Mouse (Mus musculus) forebrain, embryonic 15.5 days (tissue): ENCODE results near the gene Nr2f2. TPM values are rescaled to one million over a fixed set of nuclear protein-coding genes. Genes with fewer than 3 reads are reported as not detected.

Experiments
- ATAC-seq: fragments of 200-750 bp; cut with Nextera tagmentation; replicated peaks from 2 replicates; pipeline ENCODE4 v1.8.0; 2017; ENCODE audit warnings: mild to moderate bottlenecking, moderate TSS enrichment, moderate library complexity
- H3K27ac ChIP-seq: fragments of 300-500 bp; sonication (generic); replicated peaks from 2 replicates; pipeline ENCODE4 v1.5.1; 2015; ENCODE audit warnings: mild to moderate bottlenecking, inconsistent platforms
- H3K27me3 ChIP-seq: fragments of 300-500 bp; sonication (generic); 2 replicates; pipeline ENCODE4 v1.6.1; 2015; ENCODE audit warnings: inconsistent platforms
- H3K36me3 ChIP-seq: fragments of 300-500 bp; sonication (generic); 2 replicates; pipeline ENCODE4 v1.6.1; 2015; ENCODE audit warnings: mild to moderate bottlenecking, inconsistent platforms
- H3K4me1 ChIP-seq: fragments of 300-500 bp; sonication (generic); 2 replicates; pipeline ENCODE4 v1.6.1; 2015; ENCODE audit warnings: inconsistent platforms
- H3K4me2 ChIP-seq: fragments of 300-500 bp; sonication (generic); replicated peaks from 2 replicates; pipeline ENCODE4 v1.6.1; 2015; ENCODE audit warnings: mild to moderate bottlenecking, inconsistent platforms
- H3K4me3 ChIP-seq: fragments of 300-500 bp; sonication (generic); 2 replicates; pipeline ENCODE4 v1.5.1; 2015; ENCODE audit warnings: mild to moderate bottlenecking, inconsistent platforms
- H3K9ac ChIP-seq: fragments of 300-500 bp; sonication (generic); replicated peaks from 2 replicates; pipeline ENCODE4 v1.6.1; 2015; ENCODE audit warnings: mild to moderate bottlenecking, inconsistent platforms
- H3K9me3 ChIP-seq: fragments of 300-500 bp; sonication (generic); 2 replicates; pipeline ENCODE4 v1.6.1; 2016; ENCODE audit warnings: inconsistent platforms
- WGBS: fragments of 180-500 bp; shearing (Covaris S2); methylation state at CpG from one replicate; pipeline ENCODE4 v1.1.7; 2015; ENCODE audit warnings: mixed read lengths; 5-methylcytosine and 5-hydroxymethylcytosine counted together
- polyA plus RNA-seq: library from polyadenylated mRNA; unstranded; fragments of >200 nt; fragmentation: Nextera tagmentation; extraction: Ambion mirVana; gene quantifications from 2 replicates; pipeline ENCODE4 v1.2.1, GENCODE M21; 2015

The Nr2f2 gene
- polyA plus RNA-seq, 1 experiment from 2014 or later, result 95.0 TPM

DNA sequence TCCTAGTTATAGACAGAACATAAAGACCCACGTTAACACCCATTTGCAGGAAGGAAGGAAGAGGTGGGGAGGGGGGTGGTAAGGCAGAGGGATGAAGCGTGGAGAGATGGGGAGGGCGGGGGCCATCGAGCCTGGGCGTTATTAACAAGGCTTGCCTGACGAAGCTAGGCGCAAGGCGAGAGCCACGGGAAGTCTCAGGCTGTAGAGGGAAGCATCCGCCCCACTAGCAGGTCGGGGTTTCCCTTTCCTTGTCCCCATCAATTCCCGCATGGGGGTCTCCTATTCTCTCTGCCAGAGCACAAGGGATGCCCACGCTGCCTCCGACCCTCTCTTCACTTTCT lies 18.9 kb downstream of the Nr2f2 start:
- 7% methylated on average over 14 of the region's 14 CpGs for WGBS
- H3K4me3 ChIP-seq, result peak overlapping the region; percentile 53
- peak overlapping the region; percentile 72 for H3K4me2 ChIP-seq
- H3K36me3 ChIP-seq, result no peaks in the 10 kb centered on the region
- peak overlapping the region; percentile 55 for H3K9ac ChIP-seq
- H3K27me3 ChIP-seq, result peaks cover 73% of the 10 kb centered on the region
- no peak for ATAC-seq
- peaks cover 30% of the 10 kb centered on the region for H3K4me1 ChIP-seq
- no peaks in the 10 kb centered on the region for H3K9me3 ChIP-seq
- peak overlapping the region; percentile 92 for H3K27ac ChIP-seq

- ATAC-seq, result no peak
- 8% methylated on average over 20 of the region's 20 CpGs for WGBS
- peak overlapping the region; percentile 72 for H3K4me2 ChIP-seq
- H3K27me3 ChIP-seq, result peaks cover 75% of the 10 kb centered on the region
- peak overlapping the region; percentile 55 for H3K9ac ChIP-seq
- peaks cover 30% of the 10 kb centered on the region for H3K4me1 ChIP-seq
- H3K9me3 ChIP-seq, result no peaks in the 10 kb centered on the region
- H3K27ac ChIP-seq, result peak overlapping the region; percentile 92
- no peak overlapping the region for H3K4me3 ChIP-seq
- no peaks in the 10 kb centered on the region for H3K36me3 ChIP-seq
These were observed 19.5 kb downstream of the Nr2f2 start for GRCm38 (mm10) chr7:70346951-70347617.

DNA sequence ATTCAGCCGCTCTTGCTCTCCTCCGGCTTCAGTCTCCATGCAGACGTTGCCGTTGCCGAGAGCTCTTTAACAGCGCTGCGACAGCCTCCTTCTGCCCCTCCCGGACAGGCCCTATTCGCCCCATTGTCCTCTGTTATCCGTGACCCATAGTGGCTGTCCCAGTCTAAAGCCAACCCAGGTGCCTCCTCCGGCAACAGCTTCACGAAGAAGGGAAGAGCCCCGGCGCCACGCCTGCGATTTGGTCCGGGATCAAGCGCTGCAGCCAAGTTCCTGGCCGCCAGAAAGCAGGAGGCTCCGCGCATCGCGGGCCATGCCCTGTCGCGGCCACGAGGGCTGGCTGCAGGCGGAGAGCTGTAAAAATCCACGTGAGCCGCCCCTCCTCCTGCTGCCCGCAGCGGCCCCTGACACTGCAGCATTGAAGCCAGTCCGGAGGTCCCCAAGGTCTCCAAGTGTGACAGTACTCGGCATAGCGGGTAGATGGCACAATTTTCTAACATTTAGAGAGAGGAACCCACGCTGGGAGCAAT lies 20.5 kb downstream of the Nr2f2 start:
- WGBS, result under 1% methylated on average over 35 of the region's 35 CpGs

GRCm38 (mm10) chr7:70343426-70343825 lies 23.1 kb downstream of the Nr2f2 start:
- Histone ChIP-seq H3K4me3 (no peak overlapping the region), H3K4me2 (no peak overlapping the region), H3K9ac (0 out of 2 replicates have a peak overlapping the region, but pooled peaks have one; percentile 11)

More for the DNA sequence above, 20.5 kb downstream of the Nr2f2 start:
- Histone ChIP-seq H3K27me3 (peaks cover 84% of the 10 kb centered on the region), H3K27ac (peak overlapping the region; percentile 92), H3K4me2 (peak overlapping the region; percentile 72), H3K9me3 (no peaks in the 10 kb centered on the region), H3K4me1 (peaks cover 25% of the 10 kb centered on the region), H3K9ac (peak overlapping the region; percentile 31; the same call in 1 of the 2 replicates), H3K4me3 (peak overlapping the region; percentile 33), H3K36me3 (no peaks in the 10 kb centered on the region)
- ATAC-seq, result peak; percentile 58

DNA sequence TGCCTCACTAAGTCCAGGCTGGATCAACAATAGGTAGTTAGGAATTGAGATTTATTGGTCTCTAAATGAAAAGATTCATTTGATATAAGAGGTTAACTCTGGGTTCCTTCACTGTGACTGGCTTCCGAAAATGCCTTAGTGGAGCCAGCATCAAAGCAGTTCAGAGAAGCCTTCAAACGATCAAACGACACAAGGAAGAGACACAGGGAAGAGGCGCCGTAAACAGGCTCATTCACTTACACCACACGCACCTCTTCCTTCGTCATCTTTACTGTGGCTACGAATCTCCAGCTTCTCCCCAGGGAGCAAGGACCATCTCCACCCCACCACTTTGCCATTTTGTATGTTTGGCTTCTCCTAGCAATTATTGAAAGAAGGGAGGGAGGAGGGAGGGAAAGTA lies 23.8 kb downstream of the Nr2f2 start:
- H3K4me2 ChIP-seq, result no peak overlapping the region
- ATAC-seq, result no peak

More at GRCm38 (mm10) chr7:70343426-70343825, 23.1 kb downstream of the Nr2f2 start:
- H3K27me3 ChIP-seq, result peaks cover 92% of the 10 kb centered on the region
- WGBS, result 13% methylated on average over 5 of the region's 5 CpGs
- no peak for ATAC-seq
- peak overlapping the region; percentile 55 for H3K27ac ChIP-seq
- no peaks in the 10 kb centered on the region for H3K36me3 ChIP-seq
- peaks cover 13% of the 10 kb centered on the region for H3K4me1 ChIP-seq
- H3K9me3 ChIP-seq, result no peaks in the 10 kb centered on the region

DNA sequence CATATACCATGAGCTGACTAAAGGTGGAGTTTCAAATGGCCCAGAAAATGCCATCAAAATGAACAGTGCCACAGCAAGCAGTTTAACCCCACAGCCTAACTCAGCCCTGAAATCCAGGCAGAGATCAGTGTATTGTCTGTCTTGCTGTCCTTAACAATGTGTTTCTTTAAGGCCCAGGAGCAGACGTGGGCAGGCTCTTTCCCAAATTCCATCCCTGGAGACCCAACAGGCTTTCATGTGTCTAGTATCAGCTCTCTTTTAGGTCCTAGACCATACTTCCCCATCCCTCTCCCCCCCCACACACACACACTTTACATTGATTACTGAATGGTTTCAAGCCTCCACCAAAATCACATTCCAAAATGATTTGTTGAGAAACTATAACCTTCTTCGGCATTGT lies 24.5 kb downstream of the Nr2f2 start:
- H3K4me1 ChIP-seq, result peaks cover 15% of the 10 kb centered on the region

More for the DNA sequence above, 23.8 kb downstream of the Nr2f2 start:
- no peaks in the 10 kb centered on the region for H3K9me3 ChIP-seq
- H3K36me3 ChIP-seq, result no peaks in the 10 kb centered on the region
- 15% methylated on average over 8 of the region's 8 CpGs for WGBS
- H3K4me3 ChIP-seq, result no peak overlapping the region
- peaks cover 93% of the 10 kb centered on the region for H3K27me3 ChIP-seq
- no peak overlapping the region for H3K9ac ChIP-seq
- peak overlapping the region; percentile 55 for H3K27ac ChIP-seq
- peaks cover 12% of the 10 kb centered on the region for H3K4me1 ChIP-seq

DNA sequence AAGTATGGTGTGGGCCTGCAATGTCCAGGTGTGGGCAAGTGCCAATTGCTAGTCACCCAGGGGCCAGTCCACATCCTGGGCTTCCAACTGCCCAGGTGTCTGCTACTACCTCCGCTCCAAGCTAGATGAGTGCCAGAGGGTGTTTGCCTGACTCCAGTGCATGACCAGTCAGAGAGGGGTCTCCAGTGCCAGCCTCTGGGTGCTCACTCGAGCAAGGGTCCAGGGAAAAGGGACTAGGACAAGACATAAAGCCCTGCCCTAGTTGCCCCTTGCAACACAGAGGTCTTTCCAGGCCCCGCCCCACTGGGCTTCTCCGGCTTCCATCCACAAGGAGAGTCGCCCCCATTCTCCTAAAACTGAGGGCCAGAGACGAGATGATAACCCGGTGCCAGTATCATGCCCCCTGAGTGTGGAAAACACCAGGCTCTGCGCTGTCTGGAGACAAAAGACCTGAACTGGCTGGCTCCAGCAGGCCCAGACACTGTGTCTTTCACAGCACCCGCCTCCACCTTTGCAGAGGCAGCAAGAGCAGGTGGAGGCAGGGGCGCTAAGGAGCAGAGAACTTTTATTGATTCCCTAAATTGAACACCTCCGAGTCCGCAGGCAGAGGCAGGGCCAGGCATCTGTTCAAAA lies 26.4 kb downstream of the Nr2f2 start:
- H3K9ac ChIP-seq, result no peak overlapping the region

More for the DNA sequence above, 24.5 kb downstream of the Nr2f2 start:
- 0 out of 2 replicates have a peak overlapping the region, but pooled peaks have one; percentile 21 for H3K27ac ChIP-seq
- no peaks in the 10 kb centered on the region for H3K9me3 ChIP-seq
- WGBS, result 26% methylated on average over 2 of the region's 2 CpGs
- no peak overlapping the region for H3K4me3 ChIP-seq
- H3K27me3 ChIP-seq, result peaks cover 94% of the 10 kb centered on the region
- ATAC-seq, result no peak
- H3K9ac ChIP-seq, result no peak overlapping the region
- no peaks in the 10 kb centered on the region for H3K36me3 ChIP-seq
- H3K4me2 ChIP-seq, result no peak overlapping the region

DNA sequence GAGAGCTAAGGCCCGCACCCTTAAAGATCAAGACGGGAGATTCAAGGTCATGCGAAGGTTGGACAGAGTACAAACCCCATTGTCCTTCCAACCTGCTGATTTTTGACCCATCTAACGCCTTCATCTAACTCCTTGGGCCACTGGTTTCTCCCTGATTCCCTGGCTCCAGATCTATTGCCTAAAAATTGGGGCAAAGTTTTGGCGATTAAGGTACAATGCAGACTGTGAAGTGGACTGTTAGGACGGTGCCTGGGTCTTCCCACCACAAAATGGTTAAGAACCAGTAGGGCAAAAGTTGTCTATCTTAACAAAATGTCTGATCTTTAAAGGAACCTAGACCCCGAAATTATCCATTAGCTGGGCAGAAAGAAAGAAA lies 28.3 kb downstream of the Nr2f2 start:
- H3K4me2 ChIP-seq, result no peak overlapping the region
- peak overlapping the region; percentile 18; the same call in 1 of the 2 replicates for H3K27ac ChIP-seq

More for the DNA sequence above, 26.4 kb downstream of the Nr2f2 start:
- 19% methylated on average over 12 of the region's 12 CpGs for WGBS
- peaks cover 6% of the 10 kb centered on the region; the same call in 1 of the 2 replicates for H3K4me1 ChIP-seq
- ATAC-seq, result no peak
- no peak overlapping the region for H3K4me2 ChIP-seq
- no peaks in the 10 kb centered on the region for H3K9me3 ChIP-seq
- peak overlapping the region; percentile 39; the same call in 1 of the 2 replicates for H3K27ac ChIP-seq
- no peaks in the 10 kb centered on the region for H3K36me3 ChIP-seq
- H3K4me3 ChIP-seq, result no peak overlapping the region
- H3K27me3 ChIP-seq, result peaks cover 95% of the 10 kb centered on the region

GRCm38 (mm10) chr7:70337581-70338264 lies 28.8 kb downstream of the Nr2f2 start:
- WGBS, result 3% methylated on average over 37 of the region's 37 CpGs
- H3K4me3 ChIP-seq, result peak overlapping the region; percentile 27

More for the DNA sequence above, 28.3 kb downstream of the Nr2f2 start:
- no peak overlapping the region for H3K4me3 ChIP-seq
- ATAC-seq, result no peak
- H3K4me1 ChIP-seq, result peaks cover 11% of the 10 kb centered on the region
- H3K27me3 ChIP-seq, result peaks cover 95% of the 10 kb centered on the region
- no peak overlapping the region for H3K9ac ChIP-seq
- WGBS, result 12% methylated on average over 7 of the region's 7 CpGs
- no peaks in the 10 kb centered on the region for H3K9me3 ChIP-seq
- no peaks in the 10 kb centered on the region for H3K36me3 ChIP-seq

GRCm38 (mm10) chr7:70336571-70337240 lies 29.8 kb downstream of the Nr2f2 start:
- H3K4me3 ChIP-seq, result peak overlapping the region; percentile 27; the same call in 1 of the 2 replicates
- H3K9ac ChIP-seq, result peak overlapping the region; percentile 13; the same call in 1 of the 2 replicates
- H3K4me2 ChIP-seq, result no peak overlapping the region
- H3K27ac ChIP-seq, result peak overlapping the region; percentile 73
- WGBS, result 9% methylated on average over 13 of the region's 13 CpGs
- ATAC-seq, result no peak
- no peaks in the 10 kb centered on the region for H3K9me3 ChIP-seq
- no peaks in the 10 kb centered on the region for H3K36me3 ChIP-seq
- H3K4me1 ChIP-seq, result peaks cover 16% of the 10 kb centered on the region
- H3K27me3 ChIP-seq, result peaks cover 97% of the 10 kb centered on the region

More at GRCm38 (mm10) chr7:70337581-70338264, 28.8 kb downstream of the Nr2f2 start:
- peaks cover 95% of the 10 kb centered on the region for H3K27me3 ChIP-seq
- H3K27ac ChIP-seq, result peak overlapping the region; percentile 73
- peaks cover 11% of the 10 kb centered on the region for H3K4me1 ChIP-seq
- ATAC-seq, result peak; percentile 39; the same call in 1 of the 2 replicates
- no peaks in the 10 kb centered on the region for H3K36me3 ChIP-seq
- peak overlapping the region; percentile 31 for H3K4me2 ChIP-seq
- peak overlapping the region; percentile 13; the same call in 1 of the 2 replicates for H3K9ac ChIP-seq
- no peaks in the 10 kb centered on the region for H3K9me3 ChIP-seq

DNA sequence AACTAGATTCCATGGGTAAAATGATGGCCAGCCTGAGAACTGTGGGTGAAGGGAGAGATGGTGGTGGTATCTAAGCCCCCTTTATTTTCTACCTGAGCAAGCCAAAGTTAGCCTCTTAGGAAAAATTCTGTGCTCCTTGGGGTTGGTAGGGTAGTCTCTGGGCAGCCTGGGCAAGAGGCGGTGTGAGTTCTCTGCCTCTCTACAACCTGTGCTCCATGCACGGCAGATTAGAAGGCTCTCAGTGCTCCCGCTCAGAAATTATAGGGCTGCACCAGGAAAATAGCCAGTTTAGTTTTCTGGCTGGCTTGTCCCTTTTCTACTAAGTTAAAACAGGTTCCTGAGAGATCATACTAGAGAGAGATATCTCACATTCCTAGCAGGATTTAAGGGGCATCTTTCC lies 30.4 kb downstream of the Nr2f2 start:
- Histone ChIP-seq H3K4me2 (no peak overlapping the region), H3K9ac (no peak overlapping the region)

More for the DNA sequence above, 30.4 kb downstream of the Nr2f2 start:
- Histone ChIP-seq H3K4me1 (peaks cover 22% of the 10 kb centered on the region), H3K36me3 (no peaks in the 10 kb centered on the region), H3K9me3 (no peaks in the 10 kb centered on the region), H3K27ac (peak overlapping the region; percentile 73; the same call in 1 of the 2 replicates), H3K27me3 (peaks cover 97% of the 10 kb centered on the region), H3K4me3 (peak overlapping the region; percentile 6; the same call in 1 of the 2 replicates)
- WGBS, result 17% methylated on average over 3 of the region's 3 CpGs
- ATAC-seq, result no peak
